Mouse (Mus musculus): ENCODE measurements around the gene Camk2b.

Camk2b gene

DNA sequence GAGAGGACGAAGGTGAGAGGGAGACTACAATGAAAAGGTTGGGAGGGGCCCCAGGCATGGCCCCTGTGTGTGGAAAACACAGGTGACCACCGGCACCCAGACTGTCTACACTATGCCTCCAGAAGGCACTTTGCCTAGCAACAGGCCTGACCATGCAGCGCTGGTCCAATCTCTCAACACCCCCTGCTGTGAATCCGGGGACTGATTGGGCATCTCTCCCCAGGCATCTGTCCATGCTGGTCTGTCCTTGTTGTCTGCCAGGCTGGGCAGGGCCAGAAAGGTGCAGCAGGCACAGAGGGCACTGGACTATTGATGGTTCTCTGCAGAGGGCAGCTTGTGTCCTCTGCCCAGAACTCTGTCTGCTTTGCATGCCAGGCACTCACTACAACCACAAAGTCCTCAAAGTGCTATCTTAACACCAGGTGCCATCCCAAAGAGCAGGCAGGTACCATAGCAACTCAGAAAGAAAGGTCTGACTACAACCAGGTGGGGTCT lies 16.0 kb downstream of the Camk2b start:
- no peak for DNase-seq (ENCODE audit: low spot score in 2 of 2)

- no peak for DNase-seq (ENCODE audit: low spot score in 2 of 2)
These were observed 18.0 kb downstream of the Camk2b start for GRCm38 (mm10) chr11:6048208-6048607.

- DNase-seq (ENCODE audit: low spot score in 2 of 2): no peak
These were observed 27.2 kb downstream of the Camk2b start for GRCm38 (mm10) chr11:6038929-6039328.

DNA sequence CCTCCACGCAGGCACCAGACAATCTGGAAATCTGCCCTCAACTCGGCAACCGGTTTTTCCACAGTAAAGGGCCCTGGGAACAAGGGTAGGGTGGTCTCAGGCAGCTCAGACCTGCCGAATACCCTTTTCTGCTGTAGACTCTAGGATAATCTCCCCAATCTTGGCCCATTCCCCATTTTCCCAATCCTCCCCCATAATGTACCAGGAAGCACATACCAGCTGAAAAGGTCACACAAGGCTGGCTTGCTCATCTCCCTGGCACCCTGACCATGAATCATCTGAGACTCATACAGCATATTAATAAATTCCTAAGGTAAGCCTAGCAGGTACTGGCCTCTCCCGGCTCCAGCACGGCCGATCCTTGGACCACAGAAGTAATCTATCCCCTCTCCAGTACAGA lies 28.5 kb downstream of the Camk2b start:
- no peak for DNase-seq (ENCODE audit: low spot score in 2 of 2)

- no peak for DNase-seq (ENCODE audit: low spot score in 2 of 2)
These were observed 29.0 kb downstream of the Camk2b start for GRCm38 (mm10) chr11:6037198-6037597.

- DNase-seq (ENCODE audit: low spot score in 2 of 2): no peak
These were observed 29.7 kb downstream of the Camk2b start for GRCm38 (mm10) chr11:6036477-6036876.

DNA sequence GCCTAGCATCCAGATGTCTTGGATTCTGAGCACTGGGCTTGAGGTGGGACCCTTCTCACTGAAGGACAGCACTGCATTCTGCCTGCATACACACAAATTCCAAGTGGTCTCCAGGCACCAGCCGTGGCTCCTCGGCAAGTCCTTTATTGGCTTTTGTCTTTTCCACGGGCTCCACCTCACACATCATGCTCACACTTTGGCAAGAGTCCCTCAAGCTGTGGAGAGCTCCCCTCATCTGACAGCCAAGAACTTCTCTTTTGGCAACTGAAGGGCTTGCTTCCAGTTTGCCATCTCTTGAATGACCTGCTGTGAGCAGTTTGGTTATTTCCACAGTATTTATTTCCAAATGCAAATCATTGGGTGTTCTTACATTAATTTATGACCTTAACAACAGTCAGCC lies 30.6 kb downstream of the Camk2b start:
- DNase-seq (ENCODE audit: low spot score in 2 of 2): no peak

GRCm38 (mm10) chr11:6034740-6035139 lies 31.4 kb downstream of the Camk2b start:
- no peak for DNase-seq (ENCODE audit: low spot score in 2 of 2)

DNA sequence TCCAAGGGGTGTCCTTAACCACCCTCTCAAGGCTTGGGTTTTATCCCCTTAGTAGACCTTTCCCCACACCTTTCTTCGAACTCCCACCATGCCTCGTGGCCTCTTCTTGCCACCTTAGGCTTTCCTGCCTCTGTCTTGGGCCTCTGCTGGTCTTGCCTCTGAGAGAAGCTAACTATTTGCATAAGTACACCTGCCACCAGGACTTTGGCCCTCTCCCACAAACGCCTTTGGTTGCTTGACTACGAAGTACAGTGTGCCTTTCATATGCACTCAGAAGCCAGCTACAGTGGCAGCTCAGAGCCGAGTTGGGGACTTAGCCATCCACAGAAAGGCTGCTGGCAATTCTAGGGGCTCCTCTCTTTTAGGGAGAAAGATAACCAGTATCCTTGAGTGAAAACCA lies 32.4 kb downstream of the Camk2b start:
- DNase-seq (ENCODE audit: low spot score in 2 of 2): no peak

GRCm38 (mm10) chr11:6033147-6033546 lies 33.0 kb downstream of the Camk2b start:
- peak; percentile 22 to 45 for DNase-seq (ENCODE audit: low spot score in 2 of 2)

DNA sequence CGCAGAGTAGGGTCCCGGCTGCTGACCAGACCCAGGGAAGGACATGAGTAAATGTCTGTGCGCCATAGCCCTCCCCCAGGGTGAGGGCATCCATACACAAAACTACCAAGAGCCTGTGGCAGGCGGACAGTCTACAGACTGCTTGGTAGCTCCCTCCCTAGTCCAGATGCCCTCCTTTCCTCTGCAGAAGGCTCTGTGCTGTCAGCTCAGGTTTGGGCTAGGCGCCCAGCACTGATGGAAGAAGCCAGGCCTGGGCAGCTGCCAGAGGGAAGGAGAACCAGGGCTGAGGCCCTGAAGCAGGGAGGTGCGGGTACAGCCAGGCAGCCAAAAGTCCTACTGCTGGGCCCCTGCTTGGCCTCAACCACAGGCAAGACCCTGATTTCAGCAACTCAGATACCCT lies 35.5 kb downstream of the Camk2b start:
- peak in 1 of 2 experiments; percentile 68 for DNase-seq (ENCODE audit: low spot score in 2 of 2)

DNA sequence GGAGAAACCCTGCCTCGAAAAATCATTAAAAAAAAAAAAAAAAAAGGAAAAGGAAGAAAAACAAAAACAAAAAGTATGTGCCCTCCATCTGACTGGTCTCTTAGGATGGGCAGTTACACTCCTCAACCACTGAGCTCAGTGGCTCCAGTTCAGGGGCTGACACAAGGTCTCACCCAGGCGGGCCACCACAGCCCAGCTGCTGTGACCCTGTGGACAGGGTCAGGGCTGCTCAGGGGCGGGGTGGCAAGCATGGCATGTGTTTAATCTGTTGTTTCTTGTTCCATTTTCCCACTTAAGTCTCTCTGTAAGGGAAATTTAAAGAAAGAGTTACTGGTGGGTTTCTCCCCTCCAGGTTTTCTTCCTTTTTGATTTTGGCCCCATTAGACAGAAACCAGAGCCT lies 36.4 kb downstream of the Camk2b start:
- no peak for DNase-seq (ENCODE audit: low spot score in 2 of 2)

DNA sequence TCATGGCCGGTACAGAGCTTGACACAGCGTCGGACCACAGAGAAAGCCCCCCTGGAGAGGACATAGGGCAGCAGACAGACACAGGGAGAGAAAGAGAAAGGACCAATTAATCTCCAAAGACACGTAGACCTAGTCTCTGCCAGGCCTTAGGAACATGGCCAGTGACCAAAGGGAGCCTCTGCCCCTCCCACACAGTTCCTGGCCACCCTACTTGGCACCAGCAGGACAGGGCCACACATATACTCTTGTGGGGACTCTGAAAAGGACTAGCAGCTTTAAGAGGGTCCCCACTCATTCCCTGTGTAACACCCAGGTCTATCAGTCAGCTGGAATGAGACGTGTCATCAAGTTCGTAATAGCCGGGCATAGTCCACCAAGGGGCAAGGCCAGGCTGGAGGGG lies 37.3 kb downstream of the Camk2b start:
- no peak for DNase-seq (ENCODE audit: low spot score in 2 of 2)

- peak in 1 of 2 experiments; percentile 39 for DNase-seq (ENCODE audit: low spot score in 2 of 2)
These were observed 39.8 kb downstream of the Camk2b start for GRCm38 (mm10) chr11:6026361-6026760.

- no peak for DNase-seq (ENCODE audit: low spot score in 2 of 2)
These were observed 41.1 kb downstream of the Camk2b start for GRCm38 (mm10) chr11:6024923-6025652.

DNA sequence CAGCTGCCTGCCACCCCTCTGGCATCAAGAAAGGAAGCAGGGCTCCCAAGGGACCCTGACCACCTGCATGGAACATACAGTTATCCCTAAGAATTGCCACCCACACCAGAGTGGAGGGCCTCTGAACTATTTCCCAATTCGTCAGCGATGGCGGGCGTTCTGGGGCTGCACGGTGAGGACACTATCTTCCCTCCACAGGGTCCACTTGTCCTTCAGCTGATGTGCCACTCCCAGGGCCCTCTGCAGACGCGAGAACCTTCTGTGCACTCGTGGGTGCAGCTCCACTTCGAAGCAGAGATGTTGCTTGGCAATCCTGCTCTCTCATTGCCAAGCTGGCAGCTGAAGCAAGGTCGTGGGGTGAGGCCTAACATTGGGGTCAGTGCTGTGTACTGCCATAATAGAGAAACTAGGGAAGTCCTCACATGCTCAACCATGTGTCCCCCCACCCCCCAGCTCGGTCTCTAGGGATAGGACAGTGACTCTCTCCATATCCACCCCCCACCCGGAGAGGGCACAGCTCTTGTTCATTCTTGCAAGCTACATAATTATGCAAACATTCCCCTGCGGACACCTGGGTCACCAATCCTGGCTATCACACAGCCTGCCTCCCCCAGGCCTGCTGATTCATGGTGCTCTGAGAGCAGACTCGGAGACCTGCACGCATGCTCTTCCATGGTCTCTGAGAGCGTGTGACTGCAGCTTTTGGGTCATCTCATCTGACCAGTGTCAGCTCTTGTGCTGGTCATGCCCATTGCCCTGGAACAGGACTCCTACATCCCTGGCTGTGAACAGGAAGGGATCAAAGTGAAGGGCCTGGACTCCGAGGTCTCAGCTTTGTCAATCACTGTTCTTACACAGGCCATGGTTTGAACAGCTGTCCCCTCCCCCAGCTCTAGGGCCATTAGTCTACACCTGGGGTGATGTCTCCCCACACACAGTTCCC lies 45.0 kb downstream of the Camk2b start:
- no peak for DNase-seq (ENCODE audit: low spot score in 2 of 2)

DNA sequence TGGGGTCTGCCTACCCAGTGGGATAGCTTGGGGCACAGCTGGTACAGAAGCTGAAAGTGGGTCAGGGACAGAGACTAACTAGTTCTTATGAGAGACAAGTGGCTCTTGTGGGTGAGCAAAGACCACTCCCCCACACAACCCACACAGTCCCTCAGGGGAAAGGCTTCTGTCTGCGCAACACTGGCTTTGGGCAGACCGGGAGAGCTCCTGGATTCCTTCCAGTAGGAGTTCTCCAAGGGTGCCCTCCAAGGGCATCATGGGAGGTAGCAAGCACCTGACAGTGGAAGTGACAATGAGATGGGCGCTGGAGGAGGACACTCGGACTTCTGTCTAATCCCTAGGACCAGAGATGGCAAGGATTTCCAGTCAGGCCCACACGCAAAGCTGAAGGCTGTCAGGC lies 45.8 kb downstream of the Camk2b start:
- no peak for DNase-seq (ENCODE audit: low spot score in 2 of 2)

GRCm38 (mm10) chr11:6018218-6019010 lies 47.7 kb downstream of the Camk2b start:
- DNase-seq (ENCODE audit: low spot score in 2 of 2): peak in 1 of 2 experiments; percentile 35

DNA sequence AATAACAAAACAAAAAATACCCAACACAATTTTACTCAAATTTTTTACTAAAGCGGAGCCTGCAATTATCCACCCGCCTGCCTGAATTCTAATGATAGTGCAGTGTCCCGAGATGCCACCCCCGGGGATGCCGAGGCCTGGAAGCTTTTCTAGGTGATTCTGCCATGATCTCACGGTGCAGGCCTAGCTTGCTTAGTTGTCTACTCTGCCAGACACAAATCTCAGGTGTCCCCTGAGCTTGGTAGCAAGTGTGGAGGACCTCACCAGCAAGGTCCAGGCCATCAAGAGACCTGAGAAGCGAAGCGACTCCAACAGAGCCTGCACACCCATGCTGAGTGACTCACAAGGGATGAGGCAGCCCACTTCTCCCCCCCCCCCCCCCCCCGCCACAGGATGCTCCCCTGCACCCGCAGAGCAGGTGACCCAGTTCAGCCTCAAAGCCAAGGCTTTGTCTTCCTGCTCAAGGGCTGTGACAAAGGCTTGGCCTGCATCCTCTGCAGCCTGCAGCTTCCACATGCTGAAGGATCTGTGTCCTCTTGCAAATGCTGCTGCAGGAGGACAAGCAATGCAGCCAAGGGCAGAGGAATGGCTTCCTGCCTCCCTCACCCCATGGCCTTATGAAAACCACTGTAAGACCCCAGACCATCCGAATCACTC lies 48.5 kb downstream of the Camk2b start:
- DNase-seq (ENCODE audit: low spot score in 2 of 2): no peak

DNA sequence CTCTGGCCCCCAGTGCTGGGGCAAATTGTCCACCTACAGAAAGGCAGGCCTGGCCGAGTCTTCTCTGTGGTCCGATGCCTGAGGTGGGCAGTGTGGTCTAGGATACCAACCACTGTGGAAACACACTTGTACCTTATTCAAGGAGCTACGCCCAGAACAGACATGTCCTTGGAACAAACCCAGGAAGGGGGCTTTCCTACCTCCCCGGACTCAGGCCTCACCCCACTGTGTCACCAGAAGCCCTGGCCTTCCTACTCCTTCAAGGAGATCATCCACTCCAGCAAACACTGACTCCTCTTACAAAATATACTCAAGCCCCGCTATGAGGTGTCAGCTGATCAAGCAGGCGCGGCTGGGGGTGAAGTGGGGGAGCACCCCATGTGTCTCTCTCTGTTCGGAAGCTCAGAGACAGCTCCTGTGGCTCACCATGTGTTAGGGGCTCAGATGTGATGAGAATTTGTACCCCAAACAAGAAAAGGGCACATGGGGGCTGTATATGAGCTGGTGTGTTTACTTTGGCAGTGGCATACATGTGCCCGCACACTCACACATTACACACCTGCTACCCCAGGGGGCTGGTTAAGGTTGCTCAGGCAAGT lies 49.3 kb downstream of the Camk2b start:
- no peak for DNase-seq (ENCODE audit: low spot score in 2 of 2)

DNA sequence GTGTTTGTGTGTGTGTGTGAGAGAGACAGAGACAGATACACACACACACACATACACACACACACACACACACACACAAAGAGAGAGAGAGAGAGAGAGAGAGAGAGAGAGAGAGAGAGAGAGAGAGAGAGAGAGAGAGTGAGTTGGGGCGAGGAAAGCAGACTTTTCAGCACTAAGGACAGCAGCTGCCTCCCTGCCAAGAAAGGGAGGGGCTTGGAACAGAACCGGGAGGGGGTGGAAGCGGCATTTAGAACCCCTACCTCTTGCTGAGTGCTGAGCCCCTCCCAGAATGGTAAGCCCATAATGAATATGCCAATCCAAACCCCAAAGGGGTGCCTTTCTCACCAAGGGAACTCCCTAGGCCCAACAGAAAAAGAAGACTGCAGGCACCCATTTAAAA lies 49.8 kb downstream of the Camk2b start:
- DNase-seq (ENCODE audit: low spot score in 2 of 2): no peak
